Mouse (Mus musculus) limb, embryonic 15.5 days (tissue): ENCODE results near the gene Ptpn1. TPM values are rescaled to one million over a fixed set of nuclear protein-coding genes. Genes with fewer than 3 reads are reported as not detected.

Experiments
- ATAC-seq: fragments of 200-750 bp; cut with Nextera tagmentation; 2 replicates; pipeline ENCODE4 v1.8.0; 2017; ENCODE audit warnings: low read depth, moderate TSS enrichment; ENCODE audit not compliant: insufficient number of reproducible peaks, low FRiP score, low TSS enrichment
- H3K27ac ChIP-seq: fragments of 300-500 bp; sonication (generic); 2 replicates; pipeline ENCODE4 v1.5.1; 2015; ENCODE audit warnings: moderate library complexity, mild to moderate bottlenecking, inconsistent platforms
- H3K27me3 ChIP-seq: fragments of 300-500 bp; sonication (generic); 2 replicates; pipeline ENCODE4 v1.6.1; 2015; ENCODE audit warnings: inconsistent platforms
- H3K36me3 ChIP-seq: fragments of 300-500 bp; sonication (generic); 2 replicates; pipeline ENCODE4 v1.6.1; 2015; ENCODE audit warnings: inconsistent platforms
- H3K4me1 ChIP-seq: fragments of 300-500 bp; sonication (generic); 2 replicates; pipeline ENCODE4 v1.6.1; 2015; ENCODE audit warnings: inconsistent platforms
- H3K4me2 ChIP-seq: fragments of 300-500 bp; sonication (generic); 2 replicates; pipeline ENCODE4 v1.6.1; 2015; ENCODE audit warnings: mild to moderate bottlenecking, inconsistent platforms
- H3K4me3 ChIP-seq: fragments of 300-500 bp; sonication (generic); 2 replicates; pipeline ENCODE4 v1.5.1; 2015; ENCODE audit warnings: mild to moderate bottlenecking, inconsistent platforms
- H3K9ac ChIP-seq: fragments of 300-500 bp; sonication (generic); 2 replicates; pipeline ENCODE4 v1.6.1; 2015; ENCODE audit warnings: inconsistent platforms
- H3K9me3 ChIP-seq: fragments of 300-500 bp; sonication (generic); 2 replicates; pipeline ENCODE4 v1.6.1; 2016; ENCODE audit warnings: inconsistent platforms
- WGBS: fragments of 180-500 bp; shearing (Covaris S2); methylation state at CpG from one replicate; pipeline ENCODE4 v1.1.7; 2015; 5-methylcytosine and 5-hydroxymethylcytosine counted together
- polyA plus RNA-seq: library from polyadenylated mRNA; unstranded; fragments of >200 nt; fragmentation: Nextera tagmentation; extraction: Ambion mirVana; gene quantifications from 2 replicates; pipeline ENCODE4 v1.2.1, GENCODE M21; 2015

Gene Ptpn1
- polyA plus RNA-seq = 50.2 and 55.6 TPM in 2 replicates

GRCm38 (mm10) chr2:167931985-167932726, at the start of gene Ptpn1:
Gene Ptpn1 (plus strand): TSS chr2:167932057.
- under 1% methylated on average over 98 of the region's 99 CpGs for WGBS

DNA sequence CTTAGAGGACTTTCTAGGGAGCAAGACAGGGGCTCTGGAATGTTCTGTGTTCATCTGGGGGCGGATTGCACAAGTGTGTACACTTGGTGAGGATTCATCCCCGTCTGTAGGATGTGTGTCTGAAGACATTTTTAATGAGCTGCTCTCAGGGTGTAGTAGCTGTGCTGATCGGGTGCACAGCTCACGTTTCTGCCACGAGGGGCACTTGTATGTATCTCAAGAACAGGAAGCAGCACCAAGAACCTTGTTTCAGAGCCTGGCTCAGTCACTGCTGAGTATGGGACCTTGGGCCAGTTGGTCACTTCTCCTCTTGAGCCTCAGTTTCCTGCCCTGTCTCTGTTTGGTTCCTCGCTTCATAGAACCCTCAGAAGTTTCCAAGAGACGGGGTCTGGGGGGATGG, 45.4 kb upstream of the Ptpn1 start:
- Histone ChIP-seq H3K36me3 (no peaks in the 10 kb centered on the region), H3K27me3 (no peaks in the 10 kb centered on the region), H3K9ac (no peak overlapping the region), H3K4me1 (peaks cover 16% of the 10 kb centered on the region), H3K4me3 (no peak overlapping the region), H3K9me3 (no peaks in the 10 kb centered on the region), H3K27ac (no peak overlapping the region), H3K4me2 (no peak overlapping the region)
- WGBS = 58% methylated on average over 7 of the region's 7 CpGs
- no peak for ATAC-seq

More at GRCm38 (mm10) chr2:167931985-167932726, at the start of gene Ptpn1:
- peaks cover 21% of the 10 kb centered on the region for H3K4me1 ChIP-seq
- H3K27me3 ChIP-seq = no peaks in the 10 kb centered on the region
- H3K4me3 ChIP-seq = peak within 1 kb of the TSS; percentile 93
- peak within 1 kb of the TSS; percentile 73 for H3K4me2 ChIP-seq
- H3K27ac ChIP-seq = peak within 1 kb of the TSS; percentile 83
- H3K9ac ChIP-seq = peak within 1 kb of the TSS; percentile 77
- no peaks in the 10 kb centered on the region for H3K9me3 ChIP-seq
- peak; percentile 92 for ATAC-seq
- H3K36me3 ChIP-seq = no peaks in the 10 kb centered on the region

- ATAC-seq = no peak
Measured at GRCm38 (mm10) chr2:167887516-167888347, 44.1 kb upstream of the Ptpn1 start.

GRCm38 (mm10) chr2:167888834-167889233, 43.0 kb upstream of the Ptpn1 start:
- H3K27me3 ChIP-seq = no peaks in the 10 kb centered on the region
- no peak for ATAC-seq
- H3K36me3 ChIP-seq = no peaks in the 10 kb centered on the region
- no peaks in the 10 kb centered on the region for H3K9me3 ChIP-seq
- 54% methylated on average over 6 of the region's 6 CpGs for WGBS
- H3K4me3 ChIP-seq = no peak overlapping the region
- no peak overlapping the region for H3K27ac ChIP-seq
- no peak overlapping the region for H3K4me2 ChIP-seq
- H3K9ac ChIP-seq = no peak overlapping the region
- H3K4me1 ChIP-seq = peaks cover 16% of the 10 kb centered on the region

More at GRCm38 (mm10) chr2:167887516-167888347, 44.1 kb upstream of the Ptpn1 start:
- peak overlapping the region; percentile 54 for H3K4me2 ChIP-seq
- H3K36me3 ChIP-seq = no peaks in the 10 kb centered on the region
- H3K9ac ChIP-seq = 0 out of 2 replicates have a peak overlapping the region, but pooled peaks have one; percentile 14
- no peaks in the 10 kb centered on the region for H3K9me3 ChIP-seq
- H3K4me3 ChIP-seq = peak overlapping the region; percentile 32
- H3K4me1 ChIP-seq = peaks cover 16% of the 10 kb centered on the region
- WGBS = 11% methylated on average over 22 of the region's 22 CpGs
- no peak overlapping the region for H3K27ac ChIP-seq
- no peaks in the 10 kb centered on the region for H3K27me3 ChIP-seq

DNA sequence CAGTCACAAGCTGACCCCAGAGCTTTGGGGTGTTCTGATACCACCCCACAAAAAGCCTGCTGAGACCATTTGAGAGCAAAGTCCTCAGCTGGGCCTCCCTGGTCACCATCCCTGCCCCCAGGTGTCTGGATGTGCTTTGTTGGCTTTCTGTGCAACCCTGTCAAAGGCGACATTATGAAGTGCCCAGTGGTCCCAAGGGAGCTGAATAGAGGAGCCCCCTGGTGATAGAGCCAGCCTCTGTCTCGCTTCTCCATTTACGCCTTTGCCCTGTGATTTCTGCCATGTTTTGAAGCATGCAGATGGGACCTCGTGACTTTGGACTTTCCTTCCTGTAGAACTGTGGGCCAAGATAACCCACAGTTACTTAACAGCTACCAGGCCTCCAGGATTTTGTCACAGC, 42.0 kb upstream of the Ptpn1 start:
- Histone ChIP-seq H3K27me3 (no peaks in the 10 kb centered on the region), H3K27ac (no peak overlapping the region), H3K4me3 (no peak overlapping the region), H3K4me1 (peaks cover 17% of the 10 kb centered on the region), H3K36me3 (no peaks in the 10 kb centered on the region), H3K4me2 (no peak overlapping the region), H3K9ac (no peak overlapping the region), H3K9me3 (no peaks in the 10 kb centered on the region)
- WGBS = 69% methylated on average over 4 of the region's 4 CpGs
- ATAC-seq = no peak

- ATAC-seq = no peak
- 18% methylated on average over 9 of the region's 9 CpGs for WGBS
- no peak overlapping the region for H3K4me3 ChIP-seq
- peaks cover 10% of the 10 kb centered on the region; the same call in 1 of the 2 replicates for H3K27me3 ChIP-seq
- no peak overlapping the region for H3K27ac ChIP-seq
- peaks cover 17% of the 10 kb centered on the region for H3K4me1 ChIP-seq
- no peaks in the 10 kb centered on the region for H3K9me3 ChIP-seq
- H3K9ac ChIP-seq = no peak overlapping the region
- H3K36me3 ChIP-seq = no peaks in the 10 kb centered on the region
- no peak overlapping the region for H3K4me2 ChIP-seq
Measured at GRCm38 (mm10) chr2:167891908-167892307, 39.9 kb upstream of the Ptpn1 start.

GRCm38 (mm10) chr2:167893680-167894079, 38.2 kb upstream of the Ptpn1 start:
- peaks cover 2% of the 10 kb centered on the region; the same call in 1 of the 2 replicates for H3K4me1 ChIP-seq
- ATAC-seq = no peak
- no peak overlapping the region for H3K4me2 ChIP-seq
- no peak overlapping the region for H3K9ac ChIP-seq
- H3K36me3 ChIP-seq = no peaks in the 10 kb centered on the region
- H3K9me3 ChIP-seq = no peaks in the 10 kb centered on the region
- peaks cover 10% of the 10 kb centered on the region; the same call in 1 of the 2 replicates for H3K27me3 ChIP-seq
- H3K27ac ChIP-seq = no peak overlapping the region
- WGBS = 50% methylated on average over 10 of the region's 10 CpGs
- H3K4me3 ChIP-seq = no peak overlapping the region

DNA sequence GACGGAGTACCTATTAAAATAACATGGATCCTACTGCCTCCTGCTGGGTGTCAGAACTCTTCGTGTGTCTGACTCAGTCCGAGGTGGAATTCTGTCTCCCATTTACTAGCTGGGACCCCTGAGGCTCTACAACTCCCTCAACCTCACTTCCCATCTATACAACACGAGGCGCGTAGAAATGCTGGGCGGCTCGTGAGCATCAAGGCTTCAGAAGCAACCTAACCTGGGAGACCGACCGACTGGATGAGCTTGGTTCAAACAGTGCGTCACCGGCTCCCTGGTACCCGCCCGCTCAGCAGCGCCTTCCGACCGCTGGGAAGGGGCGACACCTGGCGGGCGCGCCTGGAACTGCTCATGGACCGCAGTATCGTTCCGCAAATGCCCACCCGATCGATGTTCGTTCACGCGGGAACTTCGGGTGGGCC, 36.9 kb upstream of the Ptpn1 start:
- H3K4me3 ChIP-seq = peak overlapping the region; percentile 32
- no peak overlapping the region for H3K27ac ChIP-seq
- H3K9ac ChIP-seq = no peak overlapping the region
- H3K9me3 ChIP-seq = no peaks in the 10 kb centered on the region
- under 1% methylated on average over 30 of the region's 30 CpGs for WGBS
- no peaks in the 10 kb centered on the region for H3K36me3 ChIP-seq
- ATAC-seq = no peak
- H3K27me3 ChIP-seq = peaks cover 10% of the 10 kb centered on the region; the same call in 1 of the 2 replicates
- peak overlapping the region; percentile 47 for H3K4me2 ChIP-seq
- H3K4me1 ChIP-seq = peaks cover 5% of the 10 kb centered on the region

DNA sequence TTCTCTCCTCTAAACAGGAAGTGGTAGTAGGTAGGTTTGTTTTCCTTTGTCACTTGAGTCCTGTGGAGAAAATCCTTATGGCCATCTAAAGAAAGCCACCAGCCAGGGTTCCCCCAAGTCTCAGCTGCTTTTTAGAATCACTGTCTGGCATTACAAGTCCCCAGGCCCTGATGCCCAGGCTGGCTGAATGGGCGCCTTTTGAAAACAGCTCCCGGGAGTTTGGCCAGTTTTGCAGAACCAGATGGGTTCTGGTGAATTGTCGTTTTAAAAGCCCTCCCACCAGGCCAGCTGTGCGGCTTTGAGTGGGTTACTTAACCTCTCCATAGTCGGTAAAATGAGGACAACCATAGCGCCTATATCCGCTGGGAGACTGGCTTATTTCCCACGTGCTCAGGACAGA, 34.0 kb upstream of the Ptpn1 start:
- WGBS = 72% methylated on average over 8 of the region's 8 CpGs
- H3K9me3 ChIP-seq = no peaks in the 10 kb centered on the region
- peaks cover 19% of the 10 kb centered on the region for H3K4me1 ChIP-seq
- no peak overlapping the region for H3K27ac ChIP-seq
- H3K27me3 ChIP-seq = peaks cover 10% of the 10 kb centered on the region; the same call in 1 of the 2 replicates
- H3K4me2 ChIP-seq = no peak overlapping the region
- H3K9ac ChIP-seq = no peak overlapping the region
- H3K4me3 ChIP-seq = no peak overlapping the region
- H3K36me3 ChIP-seq = no peaks in the 10 kb centered on the region
- no peak for ATAC-seq

- H3K27me3 ChIP-seq = peaks cover 10% of the 10 kb centered on the region; the same call in 1 of the 2 replicates
- H3K4me1 ChIP-seq = peaks cover 21% of the 10 kb centered on the region
- 15% methylated on average over 16 of the region's 16 CpGs for WGBS
- H3K9me3 ChIP-seq = no peaks in the 10 kb centered on the region
- H3K4me3 ChIP-seq = no peak overlapping the region
- no peak overlapping the region for H3K27ac ChIP-seq
- no peak overlapping the region for H3K4me2 ChIP-seq
- ATAC-seq = peak; percentile 50; the same call in 1 of the 2 replicates
- no peaks in the 10 kb centered on the region for H3K36me3 ChIP-seq
- no peak overlapping the region for H3K9ac ChIP-seq
Measured at GRCm38 (mm10) chr2:167899989-167900421, 31.9 kb upstream of the Ptpn1 start.

DNA sequence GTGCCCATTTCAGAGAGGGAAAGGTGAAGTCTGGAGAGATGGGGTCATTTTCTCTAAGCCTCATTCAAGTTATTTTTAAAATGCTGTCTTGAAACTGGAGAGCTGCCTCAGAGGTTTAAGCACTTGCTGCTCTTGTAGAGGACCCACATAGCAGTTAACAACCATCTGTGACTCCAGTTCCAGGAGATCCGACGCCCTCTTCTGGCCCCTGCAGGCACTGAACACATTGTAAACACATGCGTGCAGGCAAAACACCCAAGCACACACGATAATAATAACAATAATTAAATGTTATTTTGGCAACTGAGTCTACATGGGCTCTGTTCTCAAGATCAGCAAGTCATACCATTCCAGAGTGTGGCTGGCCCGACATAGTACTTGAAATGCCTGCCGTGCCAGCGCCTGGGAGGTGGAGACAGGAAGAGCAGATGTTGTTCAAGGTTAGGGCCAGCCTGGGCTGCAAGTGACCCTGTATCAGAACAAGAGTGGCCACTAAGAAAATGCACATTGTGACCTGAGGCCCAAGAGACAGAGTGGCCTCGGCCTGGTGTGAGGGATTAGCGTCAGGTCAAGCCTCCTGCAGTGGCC, 29.6 kb upstream of the Ptpn1 start:
- no peaks in the 10 kb centered on the region for H3K36me3 ChIP-seq
- no peak overlapping the region for H3K4me2 ChIP-seq
- H3K9ac ChIP-seq = no peak overlapping the region
- H3K4me3 ChIP-seq = no peak overlapping the region
- WGBS = 55% methylated on average over 9 of the region's 9 CpGs
- H3K27me3 ChIP-seq = no peaks in the 10 kb centered on the region
- no peak for ATAC-seq
- no peaks in the 10 kb centered on the region for H3K9me3 ChIP-seq
- H3K4me1 ChIP-seq = peaks cover 20% of the 10 kb centered on the region
- H3K27ac ChIP-seq = 0 out of 2 replicates have a peak overlapping the region, but pooled peaks have one; percentile 43
